Mouse (Mus musculus): ENCODE results near the gene Sptssb.

DNA sequence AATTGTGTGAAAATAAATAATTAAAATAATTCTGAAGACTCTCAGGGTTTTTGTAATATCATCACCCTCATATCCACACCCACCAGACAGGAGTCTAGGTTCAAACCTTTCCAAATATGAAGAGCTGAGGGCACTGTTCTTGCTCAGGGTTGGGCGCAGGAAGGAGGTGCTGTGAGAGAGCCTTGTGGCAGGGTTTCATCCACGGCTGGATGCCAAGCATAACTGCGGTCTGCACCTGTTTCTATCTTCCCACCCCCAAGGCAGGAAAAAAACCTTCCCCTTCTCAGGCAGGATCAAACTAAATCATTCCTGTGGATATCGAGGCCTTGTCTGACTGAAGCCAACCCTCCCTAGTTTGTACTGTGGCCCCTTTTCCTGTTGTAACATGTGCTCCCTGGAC, 62.2 kb downstream of the Sptssb start:
- TF ChIP-seq CTCF (IDR thresholded peaks at IDR 0.05 in 2 of 3, conservative IDR thresholded peaks at IDR 0.05 in 1 of 3; ENCODE audit: control insufficient read depth in 1 of 3, insufficient read depth in 1 of 3, low read depth in 2 of 3, low read length in 3 of 3, poor library complexity in 1 of 3, severe bottlenecking in 1 of 3) (no peak), POLR2A (IDR thresholded peaks at IDR 0.05; ENCODE audit: control insufficient read depth in 1 of 2, insufficient read depth in 1 of 2, low read depth in 1 of 2, low read length in 2 of 2, poor library complexity in 1 of 2) (no peak), ZC3H11A (IDR thresholded peaks at IDR 0.05; ENCODE audit: low read depth, low read length) (no peak), POLR2AphosphoS5 (IDR thresholded peaks at IDR 0.05; ENCODE audit: borderline replicate concordance, low read depth, low read length) (no peak), TCF12 (IDR thresholded peaks at IDR 0.05; ENCODE audit: low read depth, low read length) (no peak), KAT2A (conservative IDR thresholded peaks at IDR 0.05; ENCODE audit: low read depth, low read length) (no peak), EP300 (IDR thresholded peaks at IDR 0.05; ENCODE audit: low read depth in 1 of 2, low read length in 2 of 2) (no peak), MAFK (IDR thresholded peaks at IDR 0.05; ENCODE audit: borderline replicate concordance, low read depth, low read length) (no peak), ETS1 (IDR thresholded peaks at IDR 0.05; ENCODE audit: low read depth, low read length) (no peak)
